Mouse (Mus musculus): Measurements from ENCODE around the gene Zbtb16. TPM values are rescaled to one million over a fixed set of nuclear protein-coding genes. Genes with fewer than 3 reads are reported as not detected.
A peak's percentile ranks its signal among the peaks of the same experiment; 100 is the strongest.

Gene Zbtb16
- polyA plus RNA-seq, 1 experiment from 2014 or later, result 7.4 TPM

GRCm38 (mm10) chr9:48745347-48746119 is 90.5 kb downstream of the Zbtb16 start:
- Histone ChIP-seq H3K27me3 (peaks cover 12% of the 10 kb centered on the region; the same call in 1 of the 2 replicates), H3K36me3 (no peaks in the 10 kb centered on the region), H3K9me3 (no peaks in the 10 kb centered on the region), H3K4me3 (no peak overlapping the region), H3K27ac (replicated peaks) (no peak overlapping the region), H3K9ac (no peak overlapping the region), H3K4me1 (replicated peaks) (peaks cover 29% of the 10 kb centered on the region), H3K4me2 (no peak overlapping the region)
- WGBS, result 83% methylated on average over 5 of the region's 5 CpGs
- no peak for ATAC-seq (ENCODE audit: low read depth)

- no peaks in the 10 kb centered on the region for H3K9me3 ChIP-seq
- ATAC-seq (ENCODE audit: low read depth), result no peak
- H3K4me2 ChIP-seq, result no peak overlapping the region
- H3K4me1 ChIP-seq (replicated peaks), result peaks cover 35% of the 10 kb centered on the region
- H3K27me3 ChIP-seq, result peaks cover 12% of the 10 kb centered on the region; the same call in 1 of the 2 replicates
- no peak overlapping the region for H3K4me3 ChIP-seq
- no peak overlapping the region for H3K27ac ChIP-seq (replicated peaks)
- no peaks in the 10 kb centered on the region for H3K36me3 ChIP-seq
- no peak overlapping the region for H3K9ac ChIP-seq
- 79% methylated on average over 13 of the region's 13 CpGs for WGBS
Measured at GRCm38 (mm10) chr9:48744916-48745315, 91.1 kb downstream of the Zbtb16 start.

- 81% methylated on average over 6 of the region's 6 CpGs for WGBS
- no peak overlapping the region for H3K4me2 ChIP-seq
- no peak overlapping the region for H3K27ac ChIP-seq (replicated peaks)
- peaks cover 39% of the 10 kb centered on the region for H3K4me1 ChIP-seq (replicated peaks)
- no peak overlapping the region for H3K4me3 ChIP-seq
- no peak overlapping the region for H3K9ac ChIP-seq
- no peaks in the 10 kb centered on the region for H3K36me3 ChIP-seq
- ATAC-seq (ENCODE audit: low read depth), result no peak
- H3K9me3 ChIP-seq, result no peaks in the 10 kb centered on the region
- peaks cover 12% of the 10 kb centered on the region; the same call in 1 of the 2 replicates for H3K27me3 ChIP-seq
Measured at GRCm38 (mm10) chr9:48744451-48744850, 91.6 kb downstream of the Zbtb16 start.

- no peak overlapping the region for H3K4me3 ChIP-seq
- peaks cover 48% of the 10 kb centered on the region for H3K4me1 ChIP-seq (replicated peaks)
- H3K27me3 ChIP-seq, result peaks cover 12% of the 10 kb centered on the region; the same call in 1 of the 2 replicates
- WGBS, result 80% methylated on average over 11 of the region's 11 CpGs
- H3K9me3 ChIP-seq, result no peaks in the 10 kb centered on the region
- H3K4me2 ChIP-seq, result no peak overlapping the region
- ATAC-seq (ENCODE audit: low read depth), result no peak
- H3K36me3 ChIP-seq, result no peaks in the 10 kb centered on the region
- no peak overlapping the region for H3K9ac ChIP-seq
- no peak overlapping the region for H3K27ac ChIP-seq (replicated peaks)
Measured at GRCm38 (mm10) chr9:48743338-48744285, 92.4 kb downstream of the Zbtb16 start.

GRCm38 (mm10) chr9:48742150-48742549 is 93.9 kb downstream of the Zbtb16 start:
- Histone ChIP-seq H3K27me3 (peaks cover 12% of the 10 kb centered on the region; the same call in 1 of the 2 replicates), H3K9ac (no peak overlapping the region), H3K4me2 (no peak overlapping the region), H3K9me3 (no peaks in the 10 kb centered on the region), H3K27ac (replicated peaks) (no peak overlapping the region), H3K4me1 (replicated peaks) (peaks cover 61% of the 10 kb centered on the region), H3K36me3 (no peaks in the 10 kb centered on the region), H3K4me3 (no peak overlapping the region)
- WGBS, result 96% methylated on average over 7 of the region's 7 CpGs
- ATAC-seq (ENCODE audit: low read depth), result no peak

GRCm38 (mm10) chr9:48741433-48742077 is 94.5 kb downstream of the Zbtb16 start:
- H3K4me1 ChIP-seq (replicated peaks), result peaks cover 67% of the 10 kb centered on the region
- ATAC-seq (ENCODE audit: low read depth), result no peak
- WGBS, result 96% methylated on average over 14 of the region's 14 CpGs

GRCm38 (mm10) chr9:48740732-48741255 is 95.2 kb downstream of the Zbtb16 start:
- H3K9ac ChIP-seq, result no peak overlapping the region
- no peak overlapping the region for H3K4me2 ChIP-seq
- H3K4me1 ChIP-seq (replicated peaks), result peaks cover 74% of the 10 kb centered on the region
- no peaks in the 10 kb centered on the region for H3K36me3 ChIP-seq
- ATAC-seq (ENCODE audit: low read depth), result no peak
- 83% methylated on average over 4 of the region's 4 CpGs for WGBS
- H3K9me3 ChIP-seq, result no peaks in the 10 kb centered on the region
- peak overlapping the region; percentile 86 for H3K27ac ChIP-seq (replicated peaks)
- H3K4me3 ChIP-seq, result no peak overlapping the region
- peaks cover 12% of the 10 kb centered on the region; the same call in 1 of the 2 replicates for H3K27me3 ChIP-seq

More at GRCm38 (mm10) chr9:48741433-48742077, 94.5 kb downstream of the Zbtb16 start:
- H3K9ac ChIP-seq, result no peak overlapping the region
- no peaks in the 10 kb centered on the region for H3K36me3 ChIP-seq
- no peak overlapping the region for H3K4me2 ChIP-seq
- H3K4me3 ChIP-seq, result no peak overlapping the region
- no peak overlapping the region for H3K27ac ChIP-seq (replicated peaks)
- peaks cover 12% of the 10 kb centered on the region; the same call in 1 of the 2 replicates for H3K27me3 ChIP-seq
- H3K9me3 ChIP-seq, result no peaks in the 10 kb centered on the region

- Histone ChIP-seq H3K4me2 (peak overlapping the region; percentile 30), H3K4me3 (no peak overlapping the region)
Measured at GRCm38 (mm10) chr9:48740098-48740505, 95.9 kb downstream of the Zbtb16 start.

GRCm38 (mm10) chr9:48738795-48739476 is 97.1 kb downstream of the Zbtb16 start:
- Histone ChIP-seq H3K4me2 (no peak overlapping the region), H3K9me3 (no peaks in the 10 kb centered on the region), H3K4me1 (replicated peaks) (peaks cover 77% of the 10 kb centered on the region), H3K27me3 (peaks cover 12% of the 10 kb centered on the region), H3K27ac (replicated peaks) (peak overlapping the region; percentile 28; the same call in 1 of the 2 replicates), H3K9ac (no peak overlapping the region), H3K36me3 (no peaks in the 10 kb centered on the region), H3K4me3 (no peak overlapping the region)
- ATAC-seq (ENCODE audit: low read depth), result no peak
- WGBS, result 74% methylated on average over 9 of the region's 9 CpGs

More at GRCm38 (mm10) chr9:48740098-48740505, 95.9 kb downstream of the Zbtb16 start:
- Histone ChIP-seq H3K27ac (replicated peaks) (peak overlapping the region; percentile 86), H3K9me3 (no peaks in the 10 kb centered on the region), H3K9ac (0 out of 2 replicates have a peak overlapping the region, but pooled peaks have one; percentile 43), H3K27me3 (peaks cover 12% of the 10 kb centered on the region), H3K36me3 (no peaks in the 10 kb centered on the region), H3K4me1 (replicated peaks) (peaks cover 77% of the 10 kb centered on the region)
- ATAC-seq (ENCODE audit: low read depth), result peak; percentile 90
- WGBS, result 22% methylated on average over 11 of the region's 11 CpGs

- Histone ChIP-seq H3K4me2 (peak overlapping the region; percentile 30; the same call in 1 of the 2 replicates), H3K9ac (no peak overlapping the region), H3K9me3 (no peaks in the 10 kb centered on the region), H3K4me1 (replicated peaks) (peaks cover 85% of the 10 kb centered on the region), H3K4me3 (no peak overlapping the region), H3K27ac (replicated peaks) (peak overlapping the region; percentile 84), H3K36me3 (no peaks in the 10 kb centered on the region), H3K27me3 (peaks cover 11% of the 10 kb centered on the region)
- ATAC-seq (ENCODE audit: low read depth), result no peak
- 41% methylated on average over 2 of the region's 2 CpGs for WGBS
Measured at GRCm38 (mm10) chr9:48737911-48738310, 98.1 kb downstream of the Zbtb16 start.
